Mouse (Mus musculus) hindbrain, embryonic 10.5 days (tissue): Measurements from ENCODE around the gene Scamp2. TPM values are rescaled to one million over a fixed set of nuclear protein-coding genes. Genes with fewer than 3 reads are reported as not detected.

Experiments
- DNase-seq: peaks from one replicate; pipeline ENCODE4 v3.0.0-alpha.2; 2017; ENCODE audit warnings: low spot score
- H3K27ac ChIP-seq: fragments of 300-500 bp; sonication (generic); 2 replicates; pipeline ENCODE4 v1.5.1; 2016; ENCODE audit warnings: mild to moderate bottlenecking, moderate library complexity
- H3K27me3 ChIP-seq: fragments of 300-500 bp; sonication (generic); 2 replicates; pipeline ENCODE4 v1.6.1; 2016; ENCODE audit warnings: mild to moderate bottlenecking; ENCODE audit not compliant: poor library complexity, insufficient read depth, severe bottlenecking
- H3K36me3 ChIP-seq: fragments of 300-500 bp; sonication (generic); 2 replicates; pipeline ENCODE4 v1.6.1; 2016; ENCODE audit warnings: mild to moderate bottlenecking, moderate library complexity
- H3K4me1 ChIP-seq: fragments of 300-500 bp; sonication (generic); replicated peaks from 2 replicates; pipeline ENCODE4 v1.6.1; 2016; ENCODE audit warnings: mild to moderate bottlenecking
- H3K4me3 ChIP-seq: fragments of 300-500 bp; sonication (generic); 2 replicates; pipeline ENCODE4 v1.5.1; 2016; ENCODE audit warnings: mild to moderate bottlenecking, moderate library complexity
- H3K9me3 ChIP-seq: fragments of 300-500 bp; sonication (generic); 2 replicates; pipeline ENCODE4 v1.6.1; 2016; ENCODE audit warnings: mild to moderate bottlenecking, moderate library complexity
- WGBS: fragments of 180-500 bp; shearing (Covaris S2); methylation state at CpG from one replicate; pipeline ENCODE4 v1.1.7; 2016; 5-methylcytosine and 5-hydroxymethylcytosine counted together
- polyA plus RNA-seq: library from polyadenylated mRNA; unstranded; fragments of >200 nt; fragmentation: Nextera tagmentation; extraction: Ambion mirVana; gene quantifications from 2 replicates; pipeline ENCODE4 v1.2.1, GENCODE M21; 2016

Gene Scamp2
- 50.7 and 59.7 TPM in 2 replicates for polyA plus RNA-seq

DNA sequence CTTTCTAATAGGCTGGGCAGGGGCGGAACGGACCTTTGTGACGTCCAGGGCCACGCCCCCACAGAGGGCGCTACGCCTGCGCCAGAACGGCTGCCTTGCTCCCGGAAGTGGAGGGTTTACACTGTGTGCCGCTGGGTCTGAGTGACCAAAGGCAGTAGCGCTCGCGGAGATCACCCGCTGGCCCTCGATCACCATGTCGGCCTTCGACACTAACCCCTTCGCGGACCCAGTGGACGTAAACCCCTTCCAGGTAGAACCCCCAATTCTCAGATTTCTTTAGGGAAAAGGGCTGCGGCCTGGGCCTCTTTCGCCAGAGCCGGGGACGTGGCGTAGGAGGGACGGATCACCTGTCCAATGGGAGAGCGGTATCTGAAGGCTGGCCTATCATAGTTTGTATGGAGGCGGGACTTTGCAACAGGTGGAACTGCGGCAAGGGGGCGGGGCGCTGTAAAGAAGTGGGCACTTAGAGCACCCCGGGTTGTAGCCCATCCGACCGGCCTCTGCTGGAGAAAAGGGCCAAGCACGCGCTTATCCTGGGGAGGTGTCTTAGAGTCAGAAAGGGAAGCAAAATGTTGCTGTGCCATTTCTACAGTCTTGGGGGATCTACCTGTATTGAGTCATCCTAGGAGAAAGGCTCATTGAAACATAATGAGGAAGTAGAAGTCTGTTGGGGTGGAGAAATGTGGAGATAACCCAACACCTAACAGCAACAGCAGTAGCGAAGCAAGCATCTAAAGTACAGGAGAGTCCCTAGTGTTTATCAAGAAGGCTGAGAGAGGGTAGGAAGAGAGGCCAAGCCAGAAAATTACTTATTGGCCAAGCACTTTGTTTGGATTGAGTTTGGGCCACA, at the start of gene Scamp2:
Scamp2 (plus strand) TSS at position 83 of the 850 bp plus-strand sequence.
- H3K36me3 ChIP-seq, result no peaks in the 10 kb centered on the region
- no peaks in the 10 kb centered on the region for H3K9me3 ChIP-seq
- WGBS, result 1% methylated on average over 37 of the region's 37 CpGs
- H3K27me3 ChIP-seq, result no peaks in the 10 kb centered on the region
- peak within 1 kb of the TSS; percentile 80 for H3K4me3 ChIP-seq
- DNase-seq, result peak; percentile 95
- H3K4me1 ChIP-seq, result peaks cover 35% of the 10 kb centered on the region
- H3K27ac ChIP-seq, result peak within 1 kb of the TSS; percentile 89

- no peak overlapping the region for H3K4me3 ChIP-seq
- peak; percentile 73 for DNase-seq
- WGBS, result 11% methylated on average over 3 of the region's 3 CpGs
Measured at GRCm38 (mm10) chr9:57517113-57517512, 43.6 kb upstream of the Scamp2 start.

DNA sequence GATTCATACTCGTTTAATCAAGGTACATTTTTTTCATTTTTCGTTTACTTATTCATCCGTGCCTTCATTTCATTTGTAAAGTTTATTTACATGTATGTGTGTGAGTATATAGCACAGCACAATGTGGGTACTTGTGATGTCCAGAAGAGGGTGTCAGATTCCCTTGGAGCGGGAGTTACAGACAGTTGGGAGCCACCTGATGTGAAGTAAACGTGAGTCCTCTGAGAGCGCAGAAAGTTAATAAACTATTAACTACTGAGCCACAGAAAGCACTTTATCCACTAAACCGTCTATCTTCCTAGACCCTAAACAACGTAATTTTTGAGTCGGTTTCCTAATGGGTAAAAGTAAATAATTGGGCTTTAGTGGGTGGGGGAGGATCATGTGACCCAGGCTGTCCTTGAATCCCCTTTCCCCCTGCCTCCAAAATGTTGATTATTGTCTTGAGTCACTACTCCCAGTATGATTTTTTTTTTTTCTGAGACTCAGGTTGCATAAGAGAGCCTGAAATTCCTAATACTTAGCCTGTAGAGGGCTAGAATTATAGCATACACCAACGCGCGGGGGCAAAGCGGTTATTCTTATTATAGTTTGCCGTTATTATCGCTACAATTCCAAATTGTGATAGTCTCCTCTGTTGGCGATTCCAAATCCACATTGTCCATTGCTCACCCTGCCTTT, 40.2 kb upstream of the Scamp2 start:
- DNase-seq, result no peak
- WGBS, result 24% methylated on average over 16 of the region's 16 CpGs
- peak overlapping the region; percentile 98 for H3K27ac ChIP-seq

More at GRCm38 (mm10) chr9:57517113-57517512, 43.6 kb upstream of the Scamp2 start:
- peak overlapping the region; percentile 46 for H3K27ac ChIP-seq
- peaks cover 13% of the 10 kb centered on the region for H3K4me1 ChIP-seq
- H3K9me3 ChIP-seq, result no peaks in the 10 kb centered on the region
- no peaks in the 10 kb centered on the region for H3K36me3 ChIP-seq
- no peaks in the 10 kb centered on the region for H3K27me3 ChIP-seq

GRCm38 (mm10) chr9:57521056-57521911, 39.5 kb upstream of the Scamp2 start, which contains the start of gene Cox5a:
Gene Cox5a, plus strand, starts transcription at chr9:57521274.
- Histone ChIP-seq H3K4me1 (peaks cover 33% of the 10 kb centered on the region), H3K9me3 (no peaks in the 10 kb centered on the region), H3K36me3 (no peaks in the 10 kb centered on the region), H3K27me3 (no peaks in the 10 kb centered on the region), H3K4me3 (peak within 1 kb of the TSS; percentile 95), H3K27ac (peak within 1 kb of the TSS; percentile 98)
- under 1% methylated on average over 95 of the region's 95 CpGs for WGBS
- peak; percentile 90 for DNase-seq

More for the DNA sequence above, 40.2 kb upstream of the Scamp2 start:
- Histone ChIP-seq H3K4me3 (peak overlapping the region; percentile 95), H3K9me3 (no peaks in the 10 kb centered on the region), H3K4me1 (peaks cover 33% of the 10 kb centered on the region), H3K36me3 (no peaks in the 10 kb centered on the region), H3K27me3 (no peaks in the 10 kb centered on the region)

DNA sequence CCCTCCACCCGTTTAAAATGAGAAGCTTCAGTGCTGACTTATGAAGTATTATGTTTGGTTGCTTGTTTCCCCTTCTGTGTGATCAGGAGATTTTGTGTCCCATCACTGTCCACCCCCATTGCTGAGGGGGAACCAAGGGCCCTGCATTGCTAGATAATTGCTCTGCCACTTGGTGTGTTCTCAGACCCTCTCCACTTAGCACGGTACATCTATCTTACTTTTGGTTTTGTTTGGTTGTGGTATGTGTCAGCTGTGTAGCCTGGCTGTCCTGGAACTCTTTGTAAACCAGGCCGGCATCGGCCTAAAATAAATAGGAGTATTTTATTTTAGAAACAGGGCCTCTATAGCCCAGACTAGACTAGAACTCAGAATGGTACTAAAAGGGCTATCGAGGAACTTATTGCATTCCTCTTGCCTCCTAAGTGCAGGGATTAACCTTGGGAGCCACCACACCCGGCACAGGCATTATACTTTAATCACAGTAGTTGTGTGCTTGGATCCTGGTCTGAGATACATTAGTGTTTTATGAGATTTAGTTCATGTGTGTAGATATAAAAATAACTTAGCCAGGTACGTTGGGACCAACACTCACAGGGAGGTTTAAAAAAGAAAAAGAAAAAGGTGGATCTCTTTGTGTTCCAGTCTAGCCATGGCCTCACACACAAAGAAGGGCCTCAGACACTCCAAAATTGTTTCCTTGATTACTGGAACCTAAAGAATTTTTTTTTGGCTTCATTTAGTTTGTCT, 38.5 kb upstream of the Scamp2 start:
- WGBS, result 59% methylated on average over 7 of the region's 7 CpGs
- peaks cover 26% of the 10 kb centered on the region for H3K4me1 ChIP-seq
- H3K27ac ChIP-seq, result peak overlapping the region; percentile 98
- H3K27me3 ChIP-seq, result no peaks in the 10 kb centered on the region
- peak overlapping the region; percentile 95 for H3K4me3 ChIP-seq
- DNase-seq, result no peak
- no peaks in the 10 kb centered on the region for H3K36me3 ChIP-seq
- no peaks in the 10 kb centered on the region for H3K9me3 ChIP-seq

GRCm38 (mm10) chr9:57522861-57523246, 37.9 kb upstream of the Scamp2 start:
- Histone ChIP-seq H3K27ac (no peak overlapping the region), H3K4me1 (peaks cover 25% of the 10 kb centered on the region), H3K9me3 (no peaks in the 10 kb centered on the region), H3K36me3 (no peaks in the 10 kb centered on the region), H3K4me3 (peak overlapping the region; percentile 95), H3K27me3 (no peaks in the 10 kb centered on the region)
- WGBS, result 82% methylated on average over 4 of the region's 4 CpGs
- DNase-seq, result no peak

GRCm38 (mm10) chr9:57523754-57524153, 37.0 kb upstream of the Scamp2 start:
- H3K9me3 ChIP-seq, result no peaks in the 10 kb centered on the region
- no peak overlapping the region for H3K4me3 ChIP-seq
- WGBS, result 93% methylated on average over 1 of the region's 1 CpGs
- peaks cover 28% of the 10 kb centered on the region for H3K4me1 ChIP-seq
- H3K36me3 ChIP-seq, result no peaks in the 10 kb centered on the region; the same call in 1 of the 2 replicates
- H3K27ac ChIP-seq, result no peak overlapping the region
- no peak for DNase-seq
- no peaks in the 10 kb centered on the region for H3K27me3 ChIP-seq

DNA sequence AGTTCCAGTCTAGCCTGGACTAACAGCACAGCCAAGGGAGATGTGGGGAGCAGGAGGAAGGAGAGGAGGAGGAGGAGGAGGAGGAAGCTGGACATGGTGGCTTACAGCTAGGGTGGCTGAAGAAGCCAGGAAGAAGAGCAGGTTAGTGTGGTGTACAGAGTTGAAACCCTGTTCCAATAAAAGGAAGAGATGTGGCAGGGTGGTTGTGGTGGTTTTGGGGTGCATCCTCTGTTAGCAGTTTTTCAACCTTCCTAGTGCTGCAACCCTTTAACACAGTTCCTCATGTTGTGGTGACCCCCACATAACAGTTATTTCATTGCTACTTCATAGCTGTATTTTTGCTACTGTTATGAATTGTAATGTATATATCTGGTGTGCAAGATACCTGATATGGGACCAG, 36.3 kb upstream of the Scamp2 start:
- peaks cover 29% of the 10 kb centered on the region for H3K4me1 ChIP-seq
- no peak for DNase-seq
- H3K9me3 ChIP-seq, result no peaks in the 10 kb centered on the region
- no peak overlapping the region for H3K4me3 ChIP-seq
- H3K27me3 ChIP-seq, result no peaks in the 10 kb centered on the region
- H3K36me3 ChIP-seq, result peaks cover 7% of the 10 kb centered on the region
- H3K27ac ChIP-seq, result no peak overlapping the region

GRCm38 (mm10) chr9:57525516-57525915, 35.2 kb upstream of the Scamp2 start:
- Histone ChIP-seq H3K36me3 (peaks cover 17% of the 10 kb centered on the region), H3K9me3 (no peaks in the 10 kb centered on the region), H3K4me1 (peaks cover 29% of the 10 kb centered on the region), H3K27me3 (no peaks in the 10 kb centered on the region), H3K4me3 (no peak overlapping the region), H3K27ac (no peak overlapping the region)
- DNase-seq, result no peak
- 93% methylated on average over 2 of the region's 2 CpGs for WGBS

GRCm38 (mm10) chr9:57526435-57526834, 34.3 kb upstream of the Scamp2 start:
- no peak overlapping the region for H3K4me3 ChIP-seq
- H3K9me3 ChIP-seq, result no peaks in the 10 kb centered on the region
- peaks cover 29% of the 10 kb centered on the region for H3K4me1 ChIP-seq
- no peaks in the 10 kb centered on the region for H3K27me3 ChIP-seq
- H3K27ac ChIP-seq, result no peak overlapping the region
- H3K36me3 ChIP-seq, result peaks cover 25% of the 10 kb centered on the region
- no peak for DNase-seq

DNA sequence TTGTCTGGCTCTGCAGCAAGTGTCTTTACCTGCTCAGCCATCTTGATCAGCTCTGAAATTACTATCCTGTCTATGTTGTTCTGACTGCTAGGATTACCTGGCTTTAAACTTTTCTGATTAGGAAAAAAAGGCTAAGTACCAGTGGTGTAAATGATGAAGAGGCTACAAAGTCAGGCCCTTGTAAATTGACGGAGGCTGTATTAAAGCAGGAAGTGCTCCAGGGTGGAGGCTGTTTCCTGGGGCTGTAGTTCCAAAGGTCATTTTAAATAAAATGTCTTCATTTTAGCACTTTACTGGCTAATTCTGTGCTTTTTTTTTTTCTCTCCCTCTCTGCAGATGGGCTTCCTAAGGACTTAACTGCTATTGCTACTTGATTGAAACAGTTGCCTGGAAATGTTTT, 28.8 kb upstream of the Scamp2 start:
- no peaks in the 10 kb centered on the region for H3K9me3 ChIP-seq
- no peak overlapping the region for H3K4me3 ChIP-seq
- peaks cover 63% of the 10 kb centered on the region for H3K36me3 ChIP-seq
- H3K27me3 ChIP-seq, result no peaks in the 10 kb centered on the region
- 81% methylated on average over 1 of the region's 1 CpGs for WGBS
- no peak for DNase-seq
- H3K27ac ChIP-seq, result no peak overlapping the region
- peaks cover 8% of the 10 kb centered on the region for H3K4me1 ChIP-seq

DNA sequence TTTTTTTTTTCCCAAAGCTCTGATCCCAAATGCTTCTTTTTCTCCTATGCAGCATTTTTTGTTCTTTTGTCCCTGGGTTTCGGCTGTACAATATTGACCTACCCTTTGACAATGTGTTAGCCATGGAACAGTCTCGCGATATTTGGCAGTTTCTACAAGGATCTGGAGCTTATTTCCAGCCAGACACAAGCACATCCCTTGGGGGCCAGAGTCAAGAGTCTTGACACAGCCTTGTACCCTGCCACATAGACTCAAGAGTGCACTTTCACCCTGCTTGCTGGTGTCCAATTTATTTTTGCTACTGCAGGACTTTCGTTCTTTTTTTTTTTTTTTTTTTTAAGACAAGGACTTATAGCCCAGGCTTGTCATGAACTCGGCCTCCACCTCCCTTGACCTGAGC, 24.4 kb upstream of the Scamp2 start:
- no peak for DNase-seq
- H3K36me3 ChIP-seq, result peaks cover 65% of the 10 kb centered on the region
- peaks cover 28% of the 10 kb centered on the region for H3K4me1 ChIP-seq
- no peak overlapping the region for H3K27ac ChIP-seq
- H3K4me3 ChIP-seq, result peak overlapping the region; percentile 94; the same call in 1 of the 2 replicates
- no peaks in the 10 kb centered on the region for H3K27me3 ChIP-seq
- H3K9me3 ChIP-seq, result no peaks in the 10 kb centered on the region
- WGBS, result 87% methylated on average over 5 of the region's 5 CpGs
